Mouse (Mus musculus) liver, embryonic 16.5 days (tissue): ENCODE measurements around the gene Acot11. TPM values are rescaled to one million over a fixed set of nuclear protein-coding genes. Genes with fewer than 3 reads are reported as not detected.

Experiments used
- ATAC-seq: fragments of 200-750 bp; cut with Nextera tagmentation; 2 replicates; pipeline ENCODE4 v1.8.0; 2017; ENCODE audit warnings: low read depth, mild to moderate bottlenecking, moderate number of reproducible peaks, moderate library complexity
- H3K27ac ChIP-seq: fragments of 300-500 bp; sonication (generic); 2 replicates; pipeline ENCODE4 v1.5.1; 2014; ENCODE audit warnings: mild to moderate bottlenecking, low read length
- H3K27me3 ChIP-seq: fragments of 300-500 bp; sonication (generic); 2 replicates; pipeline ENCODE4 v1.6.1; 2014; ENCODE audit warnings: low read depth, low read length, mixed read lengths; ENCODE audit not compliant: control insufficient read depth, insufficient read depth
- H3K36me3 ChIP-seq: fragments of 300-500 bp; sonication (generic); 2 replicates; pipeline ENCODE4 v1.6.1; 2014; ENCODE audit warnings: mild to moderate bottlenecking; ENCODE audit not compliant: control insufficient read depth, insufficient read depth
- H3K4me1 ChIP-seq: fragments of 300-500 bp; sonication (generic); 2 replicates; pipeline ENCODE4 v1.6.1; 2014; ENCODE audit warnings: low read depth, low read length, mixed read lengths; ENCODE audit not compliant: control insufficient read depth
- H3K4me2 ChIP-seq: fragments of 300-500 bp; sonication (generic); 2 replicates; pipeline ENCODE4 v1.6.1; 2014; ENCODE audit warnings: low read depth, low read length, mixed read lengths
- H3K4me3 ChIP-seq: fragments of 300-500 bp; sonication (generic); 2 replicates; pipeline ENCODE4 v1.5.1; 2014; ENCODE audit warnings: low read depth, mild to moderate bottlenecking, low read length
- H3K9ac ChIP-seq: fragments of 300-500 bp; sonication (generic); 2 replicates; pipeline ENCODE4 v1.6.1; 2014; ENCODE audit warnings: low read depth, low read length
- H3K9me3 ChIP-seq: fragments of 300-500 bp; sonication (generic); replicated peaks from 2 replicates; pipeline ENCODE4 v1.6.1; 2016; ENCODE audit warnings: low read length; ENCODE audit not compliant: control insufficient read depth
- WGBS: fragments of 180-500 bp; shearing (Covaris S2); extraction: QIAGEN DNeasy Blood & Tissue Kit; methylation state at CpG from one replicate; pipeline ENCODE4 v1.1.7; 2014; ENCODE audit not compliant: insufficient replicate concordance; 5-methylcytosine and 5-hydroxymethylcytosine counted together
- polyA plus RNA-seq: library from polyadenylated mRNA; unstranded; fragments of >200 nt; fragmentation: Nextera tagmentation; extraction: Ambion mirVana; gene quantifications from 2 replicates; pipeline ENCODE4 v1.2.1, GENCODE M21; 2015

Gene Acot11
- polyA plus RNA-seq, result 4.9 and 6.1 TPM in 2 replicates

GRCm38 (mm10) chr4:106804910-106805274, at the start of gene Acot11:
Acot11 (minus strand) TSS chr4:106804998.
- under 1% methylated on average over 23 of the region's 23 CpGs for WGBS
- Histone ChIP-seq H3K27me3 (no peaks in the 10 kb centered on the region), H3K36me3 (no peaks in the 10 kb centered on the region), H3K4me2 (peak within 1 kb of the TSS; percentile 90), H3K9me3 (no peaks in the 10 kb centered on the region), H3K4me1 (peaks cover 37% of the 10 kb centered on the region), H3K9ac (peak within 1 kb of the TSS; percentile 90), H3K4me3 (peak within 1 kb of the TSS; percentile 83), H3K27ac (peak within 1 kb of the TSS; percentile 94)
- ATAC-seq, result peak; percentile 71

GRCm38 (mm10) chr4:106848290-106849092, 43.7 kb upstream of the Acot11 start:
- 68% methylated on average over 12 of the region's 12 CpGs for WGBS
- no peaks in the 10 kb centered on the region for H3K9me3 ChIP-seq
- H3K27me3 ChIP-seq, result no peaks in the 10 kb centered on the region
- H3K36me3 ChIP-seq, result no peaks in the 10 kb centered on the region
- ATAC-seq, result no peak
- H3K9ac ChIP-seq, result no peak overlapping the region
- no peak overlapping the region for H3K27ac ChIP-seq
- H3K4me1 ChIP-seq, result peaks cover 8% of the 10 kb centered on the region
- H3K4me3 ChIP-seq, result no peak overlapping the region
- H3K4me2 ChIP-seq, result no peak overlapping the region

GRCm38 (mm10) chr4:106847591-106848289, 42.9 kb upstream of the Acot11 start:
- peak; percentile 37 for ATAC-seq
- Histone ChIP-seq H3K4me3 (no peak overlapping the region), H3K4me1 (peaks cover 8% of the 10 kb centered on the region), H3K9ac (no peak overlapping the region), H3K36me3 (no peaks in the 10 kb centered on the region), H3K4me2 (no peak overlapping the region), H3K9me3 (no peaks in the 10 kb centered on the region), H3K27me3 (no peaks in the 10 kb centered on the region), H3K27ac (no peak overlapping the region)
- WGBS, result 28% methylated on average over 9 of the region's 9 CpGs

GRCm38 (mm10) chr4:106842561-106842960, 37.8 kb upstream of the Acot11 start:
- no peak overlapping the region for H3K4me3 ChIP-seq
- no peaks in the 10 kb centered on the region for H3K27me3 ChIP-seq
- peaks cover 19% of the 10 kb centered on the region for H3K4me1 ChIP-seq
- H3K27ac ChIP-seq, result no peak overlapping the region
- H3K9me3 ChIP-seq, result no peaks in the 10 kb centered on the region
- H3K4me2 ChIP-seq, result no peak overlapping the region
- no peak for ATAC-seq
- H3K36me3 ChIP-seq, result no peaks in the 10 kb centered on the region
- 62% methylated on average over 8 of the region's 8 CpGs for WGBS
- H3K9ac ChIP-seq, result no peak overlapping the region

GRCm38 (mm10) chr4:106841856-106842255, 37.1 kb upstream of the Acot11 start:
- no peak for ATAC-seq

GRCm38 (mm10) chr4:106841303-106841702, 36.5 kb upstream of the Acot11 start:
- H3K4me2 ChIP-seq, result no peak overlapping the region
- H3K4me3 ChIP-seq, result no peak overlapping the region
- H3K4me1 ChIP-seq, result peaks cover 19% of the 10 kb centered on the region
- H3K27me3 ChIP-seq, result no peaks in the 10 kb centered on the region
- no peak overlapping the region for H3K27ac ChIP-seq
- no peaks in the 10 kb centered on the region for H3K9me3 ChIP-seq
- no peak for ATAC-seq
- no peak overlapping the region for H3K9ac ChIP-seq
- no peaks in the 10 kb centered on the region for H3K36me3 ChIP-seq
- WGBS, result 38% methylated on average over 7 of the region's 7 CpGs

More at GRCm38 (mm10) chr4:106841856-106842255, 37.1 kb upstream of the Acot11 start:
- Histone ChIP-seq H3K36me3 (no peaks in the 10 kb centered on the region), H3K9ac (no peak overlapping the region), H3K9me3 (no peaks in the 10 kb centered on the region), H3K27ac (no peak overlapping the region), H3K4me1 (peaks cover 19% of the 10 kb centered on the region), H3K27me3 (no peaks in the 10 kb centered on the region), H3K4me3 (no peak overlapping the region), H3K4me2 (no peak overlapping the region)
- 22% methylated on average over 7 of the region's 7 CpGs for WGBS

- no peaks in the 10 kb centered on the region for H3K27me3 ChIP-seq
- peak overlapping the region; percentile 66 for H3K9ac ChIP-seq
- peak overlapping the region; percentile 100 for H3K4me2 ChIP-seq
- no peaks in the 10 kb centered on the region for H3K9me3 ChIP-seq
- peak overlapping the region; percentile 76; the same call in 1 of the 2 replicates for H3K4me3 ChIP-seq
- WGBS, result 45% methylated on average over 6 of the region's 6 CpGs
- no peak for ATAC-seq
- peak overlapping the region; percentile 65; the same call in 1 of the 2 replicates for H3K27ac ChIP-seq
- H3K36me3 ChIP-seq, result no peaks in the 10 kb centered on the region
- peaks cover 19% of the 10 kb centered on the region for H3K4me1 ChIP-seq
Observed at GRCm38 (mm10) chr4:106840651-106841145, 35.9 kb upstream of the Acot11 start.

GRCm38 (mm10) chr4:106839964-106840611, 35.3 kb upstream of the Acot11 start:
- Histone ChIP-seq H3K4me2 (peak overlapping the region; percentile 100), H3K27ac (peak overlapping the region; percentile 72), H3K4me1 (peaks cover 19% of the 10 kb centered on the region), H3K27me3 (no peaks in the 10 kb centered on the region), H3K4me3 (peak overlapping the region; percentile 76), H3K9me3 (no peaks in the 10 kb centered on the region), H3K36me3 (no peaks in the 10 kb centered on the region), H3K9ac (peak overlapping the region; percentile 78)
- peak; percentile 60 for ATAC-seq
- 1% methylated on average over 34 of the region's 51 CpGs for WGBS
